Mouse (Mus musculus): ENCODE results near the gene Nrxn1.

The Nrxn1 gene

DNA sequence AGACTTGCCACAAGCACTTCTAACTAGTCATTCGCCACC lies at the start of gene Nrxn1:
TSS of gene Nrxn1 (minus strand) at position 30 of the 39 bp plus-strand sequence.
- no peak for DNase-seq (ENCODE audit: low spot score)

DNA sequence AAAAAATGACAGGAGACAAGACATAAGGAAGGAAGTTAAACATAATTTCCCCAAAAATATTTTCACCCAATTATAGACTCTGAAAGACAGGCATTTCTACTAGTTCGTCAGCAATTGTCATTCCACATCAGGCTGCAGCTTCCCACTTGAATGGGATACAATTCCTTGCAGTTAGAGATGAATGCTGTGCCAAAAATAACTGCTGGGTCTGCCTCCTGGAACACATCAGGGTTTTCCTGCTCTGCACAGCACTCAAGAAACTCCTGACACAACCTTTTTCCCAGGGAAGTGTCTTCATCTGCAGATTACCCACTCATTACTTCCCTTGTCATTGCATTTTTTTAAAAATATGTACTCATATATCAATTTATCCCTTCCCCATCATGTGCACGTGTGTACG lies 44.0 kb upstream of the Nrxn1 start:
- DNase-seq (ENCODE audit: low spot score): no peak

DNA sequence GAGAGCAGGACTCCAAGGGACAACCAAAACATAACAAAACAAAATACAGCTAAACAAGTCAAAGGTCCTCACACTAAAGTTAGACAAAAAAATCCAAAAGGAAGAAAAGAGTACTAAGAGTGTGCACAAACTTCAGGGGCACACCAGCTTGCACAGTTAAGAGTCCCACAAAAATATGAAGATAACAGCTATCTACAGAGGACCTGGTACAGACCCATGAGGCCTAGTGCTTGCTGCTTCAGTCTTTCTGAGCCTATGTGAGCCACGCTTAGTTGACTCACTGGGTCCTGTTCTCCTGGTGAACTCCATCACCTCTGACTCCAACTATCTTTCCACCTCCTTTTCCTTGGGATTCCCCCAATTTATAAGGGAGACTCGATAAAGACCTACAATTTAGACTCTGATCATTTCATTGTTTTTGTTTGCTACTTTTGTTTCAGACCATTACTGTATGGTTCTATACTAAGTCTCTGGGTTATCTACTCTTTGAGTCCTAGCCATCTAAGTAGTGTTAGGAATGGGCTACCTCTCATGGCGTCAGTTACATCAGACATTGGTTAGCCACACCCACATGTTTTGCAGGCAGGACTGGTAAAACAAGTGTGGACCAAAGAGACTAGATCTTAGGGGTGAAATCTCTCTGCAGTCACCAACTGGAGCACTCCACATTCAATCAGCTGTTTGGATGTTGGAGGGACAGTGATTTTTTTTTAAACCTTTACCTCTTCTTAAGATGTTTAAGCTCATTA lies 20.2 kb upstream of the Nrxn1 start:
- no peak for DNase-seq (ENCODE audit: low spot score)

GRCm38 (mm10) chr17:91112085-91112484 lies 19.2 kb upstream of the Nrxn1 start:
- DNase-seq (ENCODE audit: low spot score): no peak

DNA sequence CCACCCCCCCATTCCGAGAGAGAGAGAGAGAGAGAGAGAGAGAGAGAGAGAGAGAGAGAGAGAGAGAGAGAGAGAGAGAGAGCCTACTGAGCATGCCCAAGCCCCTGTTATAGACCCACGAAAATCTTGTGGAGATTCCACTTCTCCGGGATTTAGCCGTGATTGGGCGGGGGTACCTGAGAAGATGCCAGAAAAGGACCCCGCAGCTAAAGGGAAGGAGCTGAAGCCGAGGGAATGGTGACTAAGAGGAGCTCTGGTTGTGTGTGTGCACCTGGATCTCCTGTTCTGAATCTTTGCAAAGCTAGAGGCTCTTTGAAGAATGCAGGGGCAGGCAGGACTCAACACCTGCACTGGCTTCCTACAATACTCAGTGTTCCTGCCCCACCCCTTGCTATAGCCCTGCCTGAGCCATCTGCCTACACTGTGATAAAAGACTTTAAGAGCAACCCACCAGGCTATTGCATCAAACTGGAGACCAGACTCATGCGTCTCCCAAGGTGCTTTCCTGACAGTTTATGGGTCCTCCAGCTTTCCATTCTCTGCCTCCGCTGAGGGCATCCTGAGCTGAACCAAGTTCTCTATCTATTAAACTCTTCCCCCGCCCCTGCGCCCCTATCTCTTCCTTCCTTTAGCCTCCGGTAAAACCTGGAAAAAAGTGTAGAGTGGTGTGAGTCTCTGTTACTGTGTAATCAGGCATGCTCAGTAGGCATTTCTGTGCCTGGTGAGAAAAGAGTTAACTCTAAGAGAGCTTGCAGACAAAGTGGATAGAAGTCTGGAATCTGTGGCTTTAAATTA lies 407 bp upstream of the Nrxn1 start:
- no peak for DNase-seq (ENCODE audit: low spot score)

DNA sequence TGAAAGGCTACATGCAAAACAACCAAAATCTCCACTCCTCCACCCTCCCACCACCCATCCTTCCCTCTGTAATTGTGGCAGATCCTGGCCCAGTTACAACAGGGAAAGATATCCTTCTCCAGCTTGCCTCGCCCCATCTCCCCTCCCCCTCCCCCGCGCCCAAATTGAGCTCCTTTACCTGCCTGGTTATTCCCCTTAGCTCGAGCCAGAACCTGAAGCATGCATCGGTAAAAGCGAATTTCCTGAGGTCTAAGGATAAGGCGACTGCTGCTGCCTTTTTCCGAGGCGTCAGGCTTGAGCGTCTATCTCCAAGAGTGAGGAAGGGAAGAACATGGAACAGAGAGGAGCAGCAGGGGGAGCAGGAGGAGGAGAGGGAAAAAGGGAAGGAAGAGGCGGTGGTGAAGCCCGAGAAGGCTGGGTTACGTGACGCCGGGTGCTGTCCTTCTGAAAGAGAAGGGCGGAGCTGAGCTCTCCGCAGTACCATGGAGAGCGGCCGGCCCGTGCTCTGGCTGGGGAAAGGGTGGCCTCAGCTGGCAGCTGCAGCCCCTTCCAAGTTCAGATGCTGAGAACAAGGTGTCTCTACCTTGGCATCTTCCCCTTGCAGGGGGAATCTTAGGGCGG lies 340 bp downstream of the Nrxn1 start:
- DNase-seq (ENCODE audit: low spot score): peak; percentile 44

DNA sequence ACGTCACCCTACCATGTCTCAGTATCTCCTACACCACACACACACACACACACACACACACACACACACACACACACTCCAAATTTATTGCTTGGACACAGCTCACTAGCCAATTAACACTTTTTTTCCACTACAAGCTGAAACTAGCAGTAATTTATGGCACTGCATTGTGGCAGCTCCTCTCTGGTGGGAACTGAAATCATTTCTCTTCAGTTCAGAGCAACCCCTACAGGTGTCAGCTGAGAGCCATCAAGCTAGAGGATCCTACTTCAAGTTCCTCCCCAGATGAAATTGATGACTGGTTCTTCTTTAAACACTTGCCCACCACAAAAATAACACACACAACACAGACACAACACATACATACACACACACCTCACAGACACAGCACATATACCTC lies 2.2 kb downstream of the Nrxn1 start:
- no peak for DNase-seq (ENCODE audit: low spot score)

GRCm38 (mm10) chr17:91088991-91089390 lies 3.9 kb downstream of the Nrxn1 start:
- no peak for DNase-seq (ENCODE audit: low spot score)

GRCm38 (mm10) chr17:91088037-91088715 lies 4.7 kb downstream of the Nrxn1 start:
- no peak for DNase-seq (ENCODE audit: low spot score)

GRCm38 (mm10) chr17:91086412-91086811 lies 6.5 kb downstream of the Nrxn1 start:
- no peak for DNase-seq (ENCODE audit: low spot score)

GRCm38 (mm10) chr17:91085416-91085815 lies 7.5 kb downstream of the Nrxn1 start:
- DNase-seq (ENCODE audit: low spot score): no peak

- DNase-seq (ENCODE audit: low spot score): no peak
These were observed 13.8 kb downstream of the Nrxn1 start for GRCm38 (mm10) chr17:91079096-91079495.

GRCm38 (mm10) chr17:91074780-91075179 lies 18.1 kb downstream of the Nrxn1 start:
- DNase-seq (ENCODE audit: low spot score): no peak

DNA sequence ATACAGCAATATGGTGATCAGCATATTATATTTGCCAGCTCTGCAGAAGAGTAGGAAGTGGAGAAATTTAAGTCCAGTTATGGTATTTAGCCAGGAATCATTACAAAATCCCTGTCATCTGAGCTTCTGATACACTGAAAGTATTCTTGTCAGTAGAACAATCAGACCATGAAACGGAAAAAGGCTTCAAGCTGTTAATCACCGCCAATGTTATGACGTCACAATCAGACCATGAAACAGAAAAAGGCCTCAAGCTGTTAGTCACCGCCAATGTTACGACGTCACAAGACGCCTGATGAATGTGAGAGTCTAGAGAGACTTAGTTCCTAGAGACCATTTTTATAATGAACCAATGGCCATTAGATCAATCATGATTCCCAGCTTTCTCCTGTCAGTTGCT lies 59.4 kb downstream of the Nrxn1 start:
- DNase-seq (ENCODE audit: low spot score): no peak

GRCm38 (mm10) chr17:91025061-91025623 lies 67.7 kb downstream of the Nrxn1 start:
- DNase-seq (ENCODE audit: low spot score): peak; percentile 1

DNA sequence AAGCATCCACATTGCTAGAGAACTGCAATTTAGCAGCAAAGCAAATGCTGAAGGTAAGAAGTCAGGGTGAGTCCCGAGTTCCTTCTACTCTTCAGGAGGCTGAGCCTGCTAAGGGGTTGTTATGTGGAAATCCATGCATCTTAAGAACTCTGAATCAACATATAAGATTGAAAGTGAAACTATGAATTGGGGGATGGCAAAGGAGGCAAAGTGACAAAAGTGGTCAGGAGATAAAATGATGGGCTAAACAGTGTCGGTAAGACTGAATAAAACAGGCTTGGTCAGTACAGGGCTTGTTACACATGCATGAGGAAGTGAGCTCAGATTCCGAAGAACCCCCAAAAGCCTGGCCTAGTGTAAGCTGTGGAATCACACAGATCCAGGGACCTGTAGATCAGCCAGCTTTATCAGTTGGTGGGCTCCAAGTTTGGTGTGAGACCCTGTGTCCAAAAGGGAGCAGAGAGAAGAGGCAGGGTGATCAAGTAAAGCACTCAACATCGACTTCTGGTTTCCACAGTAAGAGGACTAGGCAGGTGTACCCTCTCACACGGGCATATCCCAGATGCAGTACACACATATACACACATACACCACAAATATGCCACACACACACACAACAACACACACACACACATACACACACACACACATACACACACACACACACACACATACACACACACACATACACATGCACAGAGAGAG lies 85.3 kb downstream of the Nrxn1 start:
- DNase-seq (ENCODE audit: low spot score): no peak

DNA sequence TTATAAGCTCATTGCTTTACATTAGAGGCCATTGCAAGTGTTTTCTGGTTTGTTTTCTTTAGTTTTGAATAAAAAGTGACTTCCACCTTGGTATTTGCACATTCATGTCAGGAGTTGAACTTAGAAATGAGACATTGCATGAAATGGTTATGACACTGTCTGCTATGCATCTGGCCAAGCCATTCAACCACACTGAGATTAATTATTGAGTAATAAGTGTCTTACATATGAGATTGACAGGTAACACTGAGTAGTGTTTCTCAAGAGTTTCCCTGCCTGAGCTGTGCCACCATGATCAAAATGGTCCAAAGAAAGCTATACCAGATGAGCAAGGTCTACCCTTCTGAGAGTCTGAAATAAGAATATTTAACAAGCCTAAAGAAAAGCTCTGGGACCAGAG lies 92.5 kb downstream of the Nrxn1 start:
- DNase-seq (ENCODE audit: low spot score): no peak

DNA sequence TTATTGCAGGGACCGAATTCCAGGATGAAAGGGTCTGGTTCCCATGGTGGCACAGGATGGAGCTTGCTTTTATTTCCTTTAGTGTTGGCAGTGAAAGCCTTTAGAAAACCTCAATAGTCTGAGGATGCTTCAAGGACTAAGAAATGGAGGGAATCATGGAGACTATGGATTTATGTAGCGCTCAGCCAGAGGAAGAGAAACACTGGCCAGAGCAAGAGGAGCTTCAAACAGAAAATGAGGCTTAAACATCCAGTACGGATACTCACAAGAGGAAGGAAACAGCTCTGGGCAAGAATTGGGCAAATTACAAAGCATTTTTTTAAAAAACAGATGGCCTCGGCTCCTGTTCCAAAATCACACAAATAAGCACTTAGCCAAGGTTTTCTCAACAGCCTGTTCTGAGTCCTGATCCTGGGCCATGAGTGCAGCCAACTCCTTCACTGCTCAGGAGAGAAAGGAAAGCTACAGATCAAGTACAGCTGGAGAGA lies 93.2 kb downstream of the Nrxn1 start:
- no peak for DNase-seq (ENCODE audit: low spot score)

GRCm38 (mm10) chr17:90997714-90998113 lies 95.2 kb downstream of the Nrxn1 start:
- DNase-seq (ENCODE audit: low spot score): no peak

DNA sequence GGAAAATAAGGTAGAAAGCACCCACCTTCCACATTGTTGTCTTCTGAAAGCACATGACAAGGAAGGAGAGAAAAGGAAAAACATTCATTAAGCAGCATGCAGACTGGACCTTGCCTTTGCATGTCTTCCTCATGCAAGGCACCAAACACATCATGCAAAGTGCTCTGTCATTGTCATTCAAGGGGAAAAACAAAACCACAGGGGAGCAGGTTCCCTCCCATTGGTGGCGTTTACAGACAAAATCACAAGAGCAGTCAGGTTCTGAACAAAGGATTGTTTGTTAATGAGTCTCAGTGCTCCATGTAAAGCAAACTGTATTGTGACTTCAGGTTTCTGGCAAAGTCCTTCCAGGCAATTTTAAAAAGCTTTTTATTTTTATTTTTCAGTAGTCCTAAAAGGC lies 97.4 kb downstream of the Nrxn1 start:
- no peak for DNase-seq (ENCODE audit: low spot score)

GRCm38 (mm10) chr17:90994247-90994646 lies 98.6 kb downstream of the Nrxn1 start:
- no peak for DNase-seq (ENCODE audit: low spot score)

GRCm38 (mm10) chr17:90990747-90991146 lies 102.1 kb downstream of the Nrxn1 start:
- DNase-seq (ENCODE audit: low spot score): no peak

Data from yolk sac, embryonic 10.5 days (tissue).